Mouse (Mus musculus) right cerebral cortex, postnatal 14 days (tissue): ENCODE measurements at regions not wholly inside any gene's neighbourhood (a gene's known extent, or its start where the extent isn't known, plus 50 kb on each side); places are given as distances from the start of the nearest gene placed in this dataset.

Experiments
- DNase-seq: peaks from one replicate; pipeline ENCODE4 v3.0.0; 2022

GRCm38 (mm10) chr13:44581947-44582766 is 147.1 kb upstream of the Jarid2 start:
- no peak for DNase-seq

- DNase-seq = no peak
Measured at GRCm38 (mm10) chr13:44582767-44583085, 146.5 kb upstream of the Jarid2 start.

GRCm38 (mm10) chr13:44583614-44584013 is 145.7 kb upstream of the Jarid2 start:
- no peak for DNase-seq

- no peak for DNase-seq
Measured at GRCm38 (mm10) chr13:44584151-44584550, 145.1 kb upstream of the Jarid2 start.

- no peak for DNase-seq
Measured at GRCm38 (mm10) chr13:44584551-44584950, 144.7 kb upstream of the Jarid2 start.

GRCm38 (mm10) chr13:44587846-44588245 is 141.4 kb upstream of the Jarid2 start:
- DNase-seq = no peak

- no peak for DNase-seq
Measured at GRCm38 (mm10) chr13:44594645-44595044, 134.6 kb upstream of the Jarid2 start.

- no peak for DNase-seq
Measured at GRCm38 (mm10) chr13:44597666-44598065, 131.6 kb upstream of the Jarid2 start.

GRCm38 (mm10) chr13:44601024-44601423 is 128.2 kb upstream of the Jarid2 start:
- no peak for DNase-seq

- no peak for DNase-seq
Measured at GRCm38 (mm10) chr13:44602658-44603057, 126.6 kb upstream of the Jarid2 start.

- no peak for DNase-seq
Measured at GRCm38 (mm10) chr13:44607316-44608285, 121.7 kb upstream of the Jarid2 start.

GRCm38 (mm10) chr13:44608286-44608675 is 121.0 kb upstream of the Jarid2 start:
- no peak for DNase-seq

GRCm38 (mm10) chr13:44608681-44609335 is 120.5 kb upstream of the Jarid2 start:
- DNase-seq = no peak

GRCm38 (mm10) chr13:44609606-44610005 is 119.7 kb upstream of the Jarid2 start:
- no peak for DNase-seq

GRCm38 (mm10) chr13:44615696-44616095 is 113.6 kb upstream of the Jarid2 start:
- DNase-seq = no peak

- no peak for DNase-seq
Measured at GRCm38 (mm10) chr13:44618368-44618767, 110.9 kb upstream of the Jarid2 start.

GRCm38 (mm10) chr13:44622661-44623355 is 106.5 kb upstream of the Jarid2 start:
- no peak for DNase-seq

GRCm38 (mm10) chr13:44624716-44625115 is 104.6 kb upstream of the Jarid2 start:
- DNase-seq = no peak

- no peak for DNase-seq
Measured at GRCm38 (mm10) chr13:44625792-44626191, 103.5 kb upstream of the Jarid2 start.

GRCm38 (mm10) chr13:44626806-44627205 is 102.5 kb upstream of the Jarid2 start:
- DNase-seq = no peak

- DNase-seq = no peak
Measured at GRCm38 (mm10) chr13:44630061-44630460, 99.2 kb upstream of the Jarid2 start.

GRCm38 (mm10) chr13:44634616-44635015 is 94.7 kb upstream of the Jarid2 start:
- no peak for DNase-seq
